Mouse (Mus musculus): ENCODE measurements around the gene Caln1. TPM values are rescaled to one million over a fixed set of nuclear protein-coding genes. Genes with fewer than 3 reads are reported as not detected.

Gene Caln1
- polyA plus RNA-seq, 1 experiment = 0.01 TPM

DNA sequence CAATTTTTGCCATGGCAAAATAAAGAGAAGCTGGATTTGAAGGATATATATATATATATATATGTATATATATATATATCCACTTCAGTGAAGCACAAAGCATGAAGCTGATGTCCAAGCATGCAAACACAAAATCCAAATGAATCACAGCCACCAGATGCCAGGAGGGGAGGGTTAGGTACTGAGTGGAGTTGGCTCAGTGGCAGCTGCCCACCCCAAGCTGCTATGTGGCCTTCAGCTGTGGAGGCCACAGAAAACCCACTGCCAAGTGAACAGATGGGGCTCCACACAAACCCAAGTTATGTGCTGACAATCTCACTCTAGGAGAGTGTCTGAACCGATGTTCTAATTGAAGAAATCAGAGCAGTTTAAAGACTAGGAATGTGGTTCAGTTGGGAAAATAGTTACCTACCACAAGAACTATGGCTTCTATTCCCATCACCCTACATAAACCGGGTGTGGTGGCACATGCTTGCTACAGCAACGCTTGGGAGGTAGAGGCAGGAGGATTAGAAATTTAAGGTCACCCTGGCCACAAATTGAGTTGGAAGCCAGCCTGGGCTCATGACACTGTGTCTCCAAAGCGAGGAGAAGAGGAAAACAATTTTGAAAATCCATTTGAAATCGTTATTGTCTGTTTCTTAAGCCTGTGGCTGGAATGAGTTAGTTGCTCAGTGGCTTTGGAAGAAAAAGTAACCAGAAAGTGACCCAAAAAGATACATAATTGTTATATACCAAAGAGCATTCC is 316.8 kb downstream of the Caln1 start:
- H3K4me1 ChIP-seq (ENCODE audit: control insufficient read depth) = peaks cover 20% of the 10 kb centered on the region
- TF ChIP-seq TAL1 (IDR thresholded peaks at IDR 0.05; ENCODE audit: low read length) (no peak), GATA1 (IDR thresholded peaks at IDR 0.05; ENCODE audit: low read length) (no peak)
- no peaks in the 10 kb centered on the region for H3K36me3 ChIP-seq (ENCODE audit: control insufficient read depth)
- no peak overlapping the region for H3K4me3 ChIP-seq (replicated peaks)
- H3K27me3 ChIP-seq (ENCODE audit: control insufficient read depth) = no peaks in the 10 kb centered on the region
- no peaks in the 10 kb centered on the region for H3K9me3 ChIP-seq (ENCODE audit: control insufficient read depth, low read length)

DNA sequence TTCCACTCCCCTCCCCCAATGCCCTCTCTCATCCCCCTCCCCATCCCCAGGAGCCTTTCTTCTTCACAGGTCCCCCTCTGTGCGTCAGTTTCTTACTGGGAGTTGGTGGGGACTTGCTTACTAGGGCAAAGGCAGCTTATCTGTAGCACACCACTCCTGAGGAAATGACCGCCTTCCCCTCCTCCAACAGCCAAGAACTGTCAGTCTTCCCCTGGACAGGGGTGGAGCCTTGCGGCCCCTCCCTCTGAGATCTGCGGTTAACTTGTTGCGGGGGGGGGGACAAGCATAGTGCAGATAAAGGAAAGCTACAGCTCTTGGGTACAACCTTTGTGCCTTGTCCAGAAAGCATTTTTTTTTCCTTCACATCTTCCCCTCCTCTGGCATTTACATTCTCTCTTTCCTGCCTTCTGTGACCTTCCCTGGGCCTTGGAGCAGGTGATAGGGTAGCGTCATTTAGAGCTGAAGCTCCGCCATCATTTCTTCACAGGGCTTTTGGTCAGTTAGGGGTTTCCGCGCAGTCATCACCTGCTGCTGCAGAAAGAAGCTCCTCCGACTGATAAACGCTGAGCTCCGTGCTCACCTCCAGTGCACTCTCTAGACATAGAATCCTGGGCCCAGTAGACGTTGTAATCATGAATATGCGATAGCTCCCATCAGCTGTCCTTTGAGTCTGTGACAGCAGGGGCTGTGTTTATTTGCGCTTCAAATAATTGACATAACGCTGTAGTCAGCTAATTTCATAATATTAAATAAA is 319.3 kb downstream of the Caln1 start:
- H3K36me3 ChIP-seq (ENCODE audit: control insufficient read depth) = no peaks in the 10 kb centered on the region
- no peaks in the 10 kb centered on the region for H3K27me3 ChIP-seq (ENCODE audit: control insufficient read depth)
- peak overlapping the region; percentile 44 for H3K4me3 ChIP-seq (replicated peaks)
- H3K4me1 ChIP-seq (ENCODE audit: control insufficient read depth) = peaks cover 20% of the 10 kb centered on the region
- no peak for TF ChIP-seq TAL1 (IDR thresholded peaks at IDR 0.05; ENCODE audit: low read length)
- TF ChIP-seq GATA1 (IDR thresholded peaks at IDR 0.05; ENCODE audit: low read length) = no peak
- no peaks in the 10 kb centered on the region for H3K9me3 ChIP-seq (ENCODE audit: control insufficient read depth, low read length)

DNA sequence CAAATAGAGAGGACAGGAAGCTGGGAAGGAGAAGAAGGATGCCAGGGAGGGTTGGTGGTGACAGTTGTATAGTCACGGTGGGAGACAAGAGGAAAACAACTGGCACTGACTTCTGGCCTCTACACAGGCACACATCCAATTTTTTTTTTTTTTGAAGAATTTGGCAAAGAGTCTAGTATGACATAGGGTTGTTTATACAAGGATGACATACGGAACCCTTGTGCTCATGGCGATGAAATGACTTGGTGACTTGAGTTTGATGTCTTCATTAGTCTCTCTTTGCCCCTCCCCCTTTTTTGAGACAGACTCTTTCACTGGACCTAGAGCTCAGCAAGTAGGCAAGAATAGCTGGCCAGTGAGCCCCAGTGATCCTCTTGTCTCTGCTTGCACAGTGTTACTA is 322.1 kb downstream of the Caln1 start:
- H3K4me3 ChIP-seq (replicated peaks) = no peak overlapping the region
- no peaks in the 10 kb centered on the region for H3K9me3 ChIP-seq (ENCODE audit: control insufficient read depth, low read length)
- H3K4me1 ChIP-seq (ENCODE audit: control insufficient read depth) = peaks cover 20% of the 10 kb centered on the region
- H3K36me3 ChIP-seq (ENCODE audit: control insufficient read depth) = no peaks in the 10 kb centered on the region
- no peak for TF ChIP-seq TAL1 (IDR thresholded peaks at IDR 0.05; ENCODE audit: low read length)
- TF ChIP-seq GATA1 (IDR thresholded peaks at IDR 0.05; ENCODE audit: low read length) = no peak
- no peaks in the 10 kb centered on the region for H3K27me3 ChIP-seq (ENCODE audit: control insufficient read depth)

DNA sequence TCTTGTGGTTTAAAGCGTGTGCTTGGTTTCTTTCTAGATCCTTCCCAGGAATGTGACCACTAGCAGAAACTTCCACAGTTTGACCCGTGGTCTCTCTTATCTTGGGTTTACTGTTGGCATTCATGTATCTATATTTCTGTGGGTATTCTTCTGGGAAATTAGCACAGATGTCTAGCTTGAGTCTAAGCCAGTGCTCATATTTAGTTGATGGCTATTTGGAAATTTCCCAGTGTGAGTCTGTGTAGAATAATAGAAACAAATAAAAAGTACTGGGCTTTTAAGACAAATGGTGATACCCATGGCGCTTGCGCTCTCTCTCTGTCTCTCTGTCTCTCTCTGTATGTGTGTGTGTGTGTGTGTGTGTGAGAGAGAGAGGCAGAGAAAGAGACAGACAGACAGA is 330.2 kb downstream of the Caln1 start:
- H3K4me3 ChIP-seq (replicated peaks) = no peak overlapping the region
- no peaks in the 10 kb centered on the region for H3K27me3 ChIP-seq (ENCODE audit: control insufficient read depth)
- no peaks in the 10 kb centered on the region for H3K4me1 ChIP-seq (ENCODE audit: control insufficient read depth)
- H3K9me3 ChIP-seq (ENCODE audit: control insufficient read depth, low read length) = no peaks in the 10 kb centered on the region
- TF ChIP-seq GATA1 (IDR thresholded peaks at IDR 0.05; ENCODE audit: low read length) (no peak), TAL1 (IDR thresholded peaks at IDR 0.05; ENCODE audit: low read length) (no peak)
- H3K36me3 ChIP-seq (ENCODE audit: control insufficient read depth) = no peaks in the 10 kb centered on the region

DNA sequence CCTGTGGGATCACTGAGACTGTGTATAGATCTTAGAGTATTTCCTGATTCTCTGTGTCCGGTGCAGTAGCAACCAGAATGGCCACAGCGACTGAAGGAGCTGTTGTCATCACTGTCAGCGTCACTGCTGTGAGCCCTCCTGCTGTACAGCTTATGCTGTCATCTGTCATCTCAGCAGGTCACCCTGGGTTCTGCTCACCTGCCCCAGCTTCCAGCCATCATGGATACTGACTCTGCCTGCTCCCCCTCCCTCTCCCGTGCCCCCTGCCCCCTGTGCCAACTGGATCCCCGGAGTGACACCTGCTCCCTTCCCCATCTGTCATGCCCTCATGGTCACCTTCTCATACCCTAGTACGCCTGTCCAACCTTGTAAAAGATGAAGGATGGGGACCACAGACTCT is 332.5 kb downstream of the Caln1 start:
- H3K9me3 ChIP-seq (ENCODE audit: control insufficient read depth, low read length) = no peaks in the 10 kb centered on the region
- H3K4me1 ChIP-seq (ENCODE audit: control insufficient read depth) = peaks cover 6% of the 10 kb centered on the region
- H3K27me3 ChIP-seq (ENCODE audit: control insufficient read depth) = no peaks in the 10 kb centered on the region
- no peaks in the 10 kb centered on the region for H3K36me3 ChIP-seq (ENCODE audit: control insufficient read depth)
- H3K4me3 ChIP-seq (replicated peaks) = no peak overlapping the region
- TF ChIP-seq GATA1 (IDR thresholded peaks at IDR 0.05; ENCODE audit: low read length) (no peak), TAL1 (IDR thresholded peaks at IDR 0.05; ENCODE audit: low read length) (no peak)

DNA sequence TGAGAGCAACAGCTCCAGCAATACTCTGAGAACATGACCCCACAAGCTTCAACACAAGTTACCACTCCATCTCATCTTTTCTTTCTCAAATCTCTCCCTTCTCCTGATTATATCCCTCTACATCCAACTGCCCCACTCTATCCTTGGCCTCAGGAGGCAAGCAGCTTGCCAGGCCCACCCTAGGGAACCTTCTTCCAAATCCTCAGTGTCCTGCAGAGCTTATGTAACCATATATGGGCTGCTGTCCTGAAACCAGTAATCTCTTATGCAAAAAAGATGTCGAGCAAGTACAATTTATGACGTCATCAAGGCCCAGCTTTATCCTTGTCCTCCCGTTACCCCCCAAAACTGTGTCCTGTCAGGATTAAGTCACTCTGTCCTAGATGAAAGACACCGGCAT is 333.1 kb downstream of the Caln1 start:
- Histone ChIP-seq H3K9me3 (ENCODE audit: control insufficient read depth, low read length) (no peaks in the 10 kb centered on the region), H3K4me3 (replicated peaks) (no peak overlapping the region), H3K4me1 (ENCODE audit: control insufficient read depth) (peaks cover 6% of the 10 kb centered on the region), H3K27me3 (ENCODE audit: control insufficient read depth) (no peaks in the 10 kb centered on the region), H3K36me3 (ENCODE audit: control insufficient read depth) (no peaks in the 10 kb centered on the region)
- TF ChIP-seq GATA1 (IDR thresholded peaks at IDR 0.05; ENCODE audit: low read length) = no peak
- TF ChIP-seq TAL1 (IDR thresholded peaks at IDR 0.05; ENCODE audit: low read length) = no peak

DNA sequence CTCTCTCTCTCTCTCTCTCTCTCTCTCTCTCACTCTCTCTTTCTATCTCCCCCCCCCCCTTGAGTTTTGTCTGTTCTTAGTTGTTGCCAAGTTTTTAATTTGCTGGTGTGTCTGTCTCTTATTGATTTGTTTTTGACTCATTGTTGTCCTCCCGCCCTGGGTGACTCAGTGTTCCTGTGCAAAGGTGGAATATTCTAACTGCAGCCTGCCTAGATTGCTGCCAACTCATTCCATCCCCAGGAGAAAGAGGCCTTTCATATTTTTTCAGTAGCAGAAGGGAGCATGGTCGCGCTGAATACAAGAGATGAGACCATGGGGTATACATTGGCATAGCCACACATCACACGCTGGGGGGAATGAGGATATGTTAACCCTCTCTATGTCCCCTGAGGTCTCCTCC is 335.6 kb downstream of the Caln1 start:
- TF ChIP-seq GATA1 (IDR thresholded peaks at IDR 0.05; ENCODE audit: low read length) (no peak), TAL1 (IDR thresholded peaks at IDR 0.05; ENCODE audit: low read length) (no peak)
- no peaks in the 10 kb centered on the region for H3K27me3 ChIP-seq (ENCODE audit: control insufficient read depth)
- no peaks in the 10 kb centered on the region for H3K9me3 ChIP-seq (ENCODE audit: control insufficient read depth, low read length)
- peaks cover 6% of the 10 kb centered on the region for H3K4me1 ChIP-seq (ENCODE audit: control insufficient read depth)
- H3K36me3 ChIP-seq (ENCODE audit: control insufficient read depth) = no peaks in the 10 kb centered on the region
- H3K4me3 ChIP-seq (replicated peaks) = no peak overlapping the region

DNA sequence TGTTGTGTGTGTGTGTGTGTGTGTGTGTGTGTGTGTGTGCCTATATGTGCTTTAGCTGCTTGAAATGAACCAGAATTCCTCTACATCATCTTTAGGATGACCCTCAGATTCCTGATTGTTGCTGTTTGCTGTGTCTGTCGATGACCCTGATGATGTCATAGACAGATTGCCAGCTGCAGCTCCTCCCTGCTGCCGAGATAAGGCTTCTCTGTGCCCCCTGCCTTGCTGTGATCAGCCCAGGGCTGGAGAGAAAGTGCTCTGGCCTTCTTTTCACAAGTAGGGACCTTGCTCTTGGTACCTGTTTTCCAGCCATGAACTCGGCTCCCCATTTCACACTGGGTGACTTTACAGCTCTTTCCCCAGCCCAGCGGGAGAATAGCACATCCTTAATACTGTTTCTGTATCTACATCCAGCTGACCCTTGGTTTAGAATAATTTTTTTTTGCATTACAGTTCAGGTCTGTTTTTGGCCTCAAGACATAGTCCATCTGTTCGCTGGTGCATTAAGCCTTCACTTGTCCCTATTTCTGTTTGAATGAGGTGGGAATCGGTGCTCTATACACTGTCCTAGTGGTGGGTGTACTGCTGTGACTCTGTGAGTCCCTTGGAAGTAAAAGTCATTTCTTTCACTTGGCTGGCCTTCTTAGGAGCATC is 337.1 kb downstream of the Caln1 start:
- Histone ChIP-seq H3K36me3 (ENCODE audit: control insufficient read depth) (no peaks in the 10 kb centered on the region), H3K9me3 (ENCODE audit: control insufficient read depth, low read length) (0 out of 2 replicates have a peak, but pooled peaks cover 2% of the 10 kb centered on the region), H3K4me1 (ENCODE audit: control insufficient read depth) (peaks cover 6% of the 10 kb centered on the region), H3K27me3 (ENCODE audit: control insufficient read depth) (no peaks in the 10 kb centered on the region), H3K4me3 (replicated peaks) (no peak overlapping the region)
- TF ChIP-seq TAL1 (IDR thresholded peaks at IDR 0.05; ENCODE audit: low read length) (no peak), GATA1 (IDR thresholded peaks at IDR 0.05; ENCODE audit: low read length) (no peak)

DNA sequence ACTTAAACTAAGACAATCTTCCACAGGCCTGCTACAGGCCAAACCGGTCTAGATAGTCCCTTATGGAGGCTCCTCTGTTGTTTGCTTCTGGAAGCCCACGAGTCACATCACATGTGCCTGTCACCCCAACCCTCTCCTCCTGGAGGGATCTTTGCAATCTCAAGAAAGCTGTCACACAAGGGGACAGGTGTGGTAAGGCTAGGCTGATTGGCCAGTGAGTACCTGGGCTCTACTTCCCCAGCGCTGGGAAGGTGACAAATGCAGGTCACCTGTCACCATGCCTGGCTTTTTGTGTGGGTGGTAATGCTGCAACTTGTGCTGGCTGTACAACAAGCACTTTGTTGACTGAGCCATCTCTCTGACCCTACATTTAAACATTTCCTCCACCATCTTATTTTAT is 338.5 kb downstream of the Caln1 start:
- Histone ChIP-seq H3K9me3 (ENCODE audit: control insufficient read depth, low read length) (0 out of 2 replicates have a peak, but pooled peaks cover 2% of the 10 kb centered on the region), H3K4me1 (ENCODE audit: control insufficient read depth) (peaks cover 9% of the 10 kb centered on the region)
- TF ChIP-seq TAL1 (IDR thresholded peaks at IDR 0.05; ENCODE audit: low read length) = no peak
- no peak for TF ChIP-seq GATA1 (IDR thresholded peaks at IDR 0.05; ENCODE audit: low read length)

More for the DNA sequence above, 338.5 kb downstream of the Caln1 start:
- Histone ChIP-seq H3K36me3 (ENCODE audit: control insufficient read depth) (no peaks in the 10 kb centered on the region), H3K27me3 (ENCODE audit: control insufficient read depth) (no peaks in the 10 kb centered on the region), H3K4me3 (replicated peaks) (no peak overlapping the region)

All from erythroblast, embryonic 14.5 days (primary cell).